Mouse (Mus musculus) hindlimb bud, embryonic 11.5 days (tissue): ENCODE measurements at regions not wholly inside any gene's neighbourhood (a gene's known extent, or its start where the extent isn't known, plus 50 kb on each side); places are given as distances from the start of the nearest gene placed in this dataset.

ENCODE experiments used
- DNase-seq: peaks from one replicate; pipeline ENCODE4 v3.0.0-alpha.2; 2012; ENCODE audit warnings: low read depth, low spot score; ENCODE audit errors: extremely low spot score

- DNase-seq, result no peak
Measured at GRCm38 (mm10) chr13:99057696-99058095, 73.3 kb upstream of the 1700024P04Rik start.

GRCm38 (mm10) chr13:99057293-99057588, 72.9 kb upstream of the 1700024P04Rik start:
- no peak for DNase-seq

- no peak for DNase-seq
Measured at GRCm38 (mm10) chr13:99056432-99057292, 72.3 kb upstream of the 1700024P04Rik start.

GRCm38 (mm10) chr13:99055609-99056321, 71.4 kb upstream of the 1700024P04Rik start:
- DNase-seq, result no peak

- DNase-seq, result no peak
Measured at GRCm38 (mm10) chr13:99052076-99052475, 67.7 kb upstream of the 1700024P04Rik start.

- DNase-seq, result no peak
Measured at GRCm38 (mm10) chr13:99049699-99050098, 65.3 kb upstream of the 1700024P04Rik start.

GRCm38 (mm10) chr13:99048651-99049100, 64.3 kb upstream of the 1700024P04Rik start:
- DNase-seq, result no peak

GRCm38 (mm10) chr13:99047219-99047618, 62.9 kb upstream of the 1700024P04Rik start:
- DNase-seq, result no peak

- DNase-seq, result no peak
Measured at GRCm38 (mm10) chr13:99046737-99047136, 62.4 kb upstream of the 1700024P04Rik start.

- no peak for DNase-seq
Measured at GRCm38 (mm10) chr13:99042086-99042485, 57.7 kb upstream of the 1700024P04Rik start.

- no peak for DNase-seq
Measured at GRCm38 (mm10) chr13:99041256-99041655, 56.9 kb upstream of the 1700024P04Rik start.

- DNase-seq, result no peak
Measured at GRCm38 (mm10) chr13:99040846-99041245, 56.5 kb upstream of the 1700024P04Rik start.

GRCm38 (mm10) chr13:99040171-99040570, 55.8 kb upstream of the 1700024P04Rik start:
- no peak for DNase-seq

GRCm38 (mm10) chr13:99039063-99039385, 54.7 kb upstream of the 1700024P04Rik start:
- DNase-seq, result no peak

GRCm38 (mm10) chr13:99038198-99039062, 54.1 kb upstream of the 1700024P04Rik start:
- DNase-seq, result no peak

- no peak for DNase-seq
Measured at GRCm38 (mm10) chr13:99037131-99037530, 52.8 kb upstream of the 1700024P04Rik start.
